Mouse (Mus musculus) erythroblast, embryonic 14.5 days (primary cell): ENCODE measurements around the gene Tbc1d22b. TPM values are rescaled to one million over a fixed set of nuclear protein-coding genes. Genes with fewer than 3 reads are reported as not detected.

Experiments
- H3K27me3 ChIP-seq: 2 replicates; pipeline ENCODE4 v1.6.1; 2012; ENCODE audit warnings: inconsistent platforms; ENCODE audit not compliant: control insufficient read depth
- H3K36me3 ChIP-seq: 2 replicates; pipeline ENCODE4 v1.6.1; 2012; ENCODE audit warnings: mild to moderate bottlenecking, inconsistent platforms; ENCODE audit not compliant: control insufficient read depth
- H3K4me1 ChIP-seq: 2 replicates; pipeline ENCODE4 v1.6.1; 2012; ENCODE audit warnings: inconsistent platforms; ENCODE audit not compliant: control insufficient read depth
- H3K4me3 ChIP-seq: replicated peaks from 2 replicates; pipeline ENCODE3; 2012; ENCODE audit warnings: moderate library complexity, mild to moderate bottlenecking, inconsistent platforms
- H3K9me3 ChIP-seq: 2 replicates; pipeline ENCODE4 v1.6.1; 2012; ENCODE audit warnings: low read length, inconsistent platforms, mixed read lengths; ENCODE audit not compliant: control insufficient read depth
- GATA1 ChIP-seq: IDR thresholded peaks from 2 replicates; pipeline ENCODE4 v1.6.1; 2012; ENCODE audit warnings: low read length, inconsistent platforms, mixed read lengths
- TAL1 ChIP-seq: IDR thresholded peaks from 3 replicates; pipeline ENCODE4 v1.6.1; 2012; ENCODE audit warnings: low read length, inconsistent platforms, mixed read lengths
- polyA plus RNA-seq: library from polyadenylated mRNA; stranded (reverse); fragments of >175 nt; gene quantifications from 2 replicates; pipeline ENCODE4 v1.2.3, GENCODE M21; 2012

Gene Tbc1d22b
- polyA plus RNA-seq: 0.99 and 1.1 TPM in 2 replicates

- Histone ChIP-seq H3K4me1 (peaks cover 30% of the 10 kb centered on the region), H3K27me3 (peaks cover 2% of the 10 kb centered on the region; the same call in 1 of the 2 replicates), H3K9me3 (peaks cover 3% of the 10 kb centered on the region), H3K4me3 (peak within 1 kb of the TSS; percentile 93), H3K36me3 (no peaks in the 10 kb centered on the region)
- no peak for TF ChIP-seq GATA1
- no peak for TF ChIP-seq TAL1
Measured at GRCm38 (mm10) chr17:29549543-29550428, at the start of gene Tbc1d22b, which contains the start of gene Gm17657. Tbc1d22b (plus strand) TSS chr17:29549785. Gm17657 (minus strand) TSS chr17:29549638.

- peak overlapping the region; percentile 50 for H3K4me3 ChIP-seq
- TF ChIP-seq TAL1: no peak
- TF ChIP-seq GATA1: no peak
- H3K27me3 ChIP-seq: no peaks in the 10 kb centered on the region
- H3K36me3 ChIP-seq: peaks cover 32% of the 10 kb centered on the region
- peaks cover 88% of the 10 kb centered on the region for H3K4me1 ChIP-seq
- H3K9me3 ChIP-seq: peaks cover 4% of the 10 kb centered on the region
Measured at GRCm38 (mm10) chr17:29500243-29500740, 49.3 kb upstream of the Tbc1d22b start.

- peaks cover 27% of the 10 kb centered on the region for H3K36me3 ChIP-seq
- peak overlapping the region; percentile 50 for H3K4me3 ChIP-seq
- H3K27me3 ChIP-seq: no peaks in the 10 kb centered on the region
- H3K4me1 ChIP-seq: peaks cover 94% of the 10 kb centered on the region
- peaks cover 4% of the 10 kb centered on the region for H3K9me3 ChIP-seq
- TF ChIP-seq TAL1 (no peak), GATA1 (no peak)
Measured at GRCm38 (mm10) chr17:29500802-29501469, 48.6 kb upstream of the Tbc1d22b start.

- H3K4me1 ChIP-seq: peaks cover 91% of the 10 kb centered on the region
- peak overlapping the region; percentile 52 for H3K4me3 ChIP-seq
- H3K27me3 ChIP-seq: no peaks in the 10 kb centered on the region
- TF ChIP-seq GATA1 (0 out of 2 replicates have a peak, but pooled peaks have one; percentile 20), TAL1 (peak; percentile 50; the same call in 2 of the 3 replicates)
- peaks cover 17% of the 10 kb centered on the region for H3K36me3 ChIP-seq
- peaks cover 4% of the 10 kb centered on the region for H3K9me3 ChIP-seq
Measured at GRCm38 (mm10) chr17:29502005-29502668, 47.4 kb upstream of the Tbc1d22b start.

GRCm38 (mm10) chr17:29502669-29503665, 46.6 kb upstream of the Tbc1d22b start:
- H3K36me3 ChIP-seq: peaks cover 14% of the 10 kb centered on the region
- peaks cover 4% of the 10 kb centered on the region for H3K9me3 ChIP-seq
- TF ChIP-seq TAL1 (no peak), GATA1 (no peak)
- H3K4me3 ChIP-seq: peak overlapping the region; percentile 52
- no peaks in the 10 kb centered on the region for H3K27me3 ChIP-seq
- H3K4me1 ChIP-seq: peaks cover 92% of the 10 kb centered on the region

- H3K9me3 ChIP-seq: peaks cover 4% of the 10 kb centered on the region
- peak overlapping the region; percentile 52 for H3K4me3 ChIP-seq
- H3K4me1 ChIP-seq: peaks cover 92% of the 10 kb centered on the region
- peaks cover 9% of the 10 kb centered on the region for H3K36me3 ChIP-seq
- TF ChIP-seq GATA1 (no peak), TAL1 (no peak)
- H3K27me3 ChIP-seq: no peaks in the 10 kb centered on the region
Measured at GRCm38 (mm10) chr17:29503700-29504099, 45.9 kb upstream of the Tbc1d22b start.

- Histone ChIP-seq H3K27me3 (no peaks in the 10 kb centered on the region), H3K4me3 (peak overlapping the region; percentile 31), H3K9me3 (peaks cover under 1% of the 10 kb centered on the region), H3K36me3 (peaks cover 4% of the 10 kb centered on the region), H3K4me1 (peaks cover 87% of the 10 kb centered on the region)
- TF ChIP-seq TAL1 (no peak), GATA1 (no peak)
Measured at GRCm38 (mm10) chr17:29508927-29509608, 40.5 kb upstream of the Tbc1d22b start.
